Mouse (Mus musculus) thymus, adult 2 months (tissue): ENCODE data around the gene Ctsw.

Source experiments
- CTCF ChIP-seq: fragments of 200-500 bp; IDR thresholded peaks from 2 replicates; pipeline ENCODE4 v1.5.1; 2012; ENCODE audit warnings: mild to moderate bottlenecking, control low read depth, low read length, moderate library complexity, borderline replicate concordance; ENCODE audit not compliant: control insufficient read depth, poor library complexity, insufficient read depth; ENCODE audit errors: extremely low read depth
- POLR2A ChIP-seq: fragments of 200-500 bp; IDR thresholded peaks from 2 replicates; pipeline ENCODE4 v1.6.1; 2012; ENCODE audit warnings: mild to moderate bottlenecking, low read length, control low read depth, moderate library complexity; ENCODE audit not compliant: control insufficient read depth, poor library complexity, insufficient read depth; ENCODE audit errors: extremely low read depth

GRCm38 (mm10) chr19:5485371-5485770 is 17.1 kb upstream of the Ctsw start:
- TF ChIP-seq POLR2A (no peak), CTCF (no peak)
